Mouse (Mus musculus) heart, postnatal 0 days (tissue): ENCODE data around the gene Sgo2b.

Experiments used
- CTCF ChIP-seq: IDR thresholded peaks from 2 replicates; pipeline ENCODE4 v1.5.1; 2016; ENCODE audit warnings: antibody characterized with exemption, control low read depth, low read depth
- EP300 ChIP-seq: IDR thresholded peaks from 2 replicates; pipeline ENCODE4 v1.6.1; 2016; ENCODE audit warnings: antibody characterized with exemption, low read depth

GRCm38 (mm10) chr8:63933171-63933570 lies 18.9 kb downstream of the Sgo2b start:
- TF ChIP-seq CTCF (no peak), EP300 (no peak)
